Mouse (Mus musculus) E14TG2a.4 (cell line): ENCODE results near the gene Wfdc1.

Experiments
- CTCF ChIP-seq: conservative IDR thresholded peaks from 2 replicates; pipeline ENCODE4 v1.5.1; 2014; ENCODE audit warnings: low read length
- NANOG ChIP-seq: IDR thresholded peaks from 2 replicates; pipeline ENCODE4 v1.6.1; 2014; ENCODE audit warnings: borderline replicate concordance, low read length, mixed read lengths

DNA sequence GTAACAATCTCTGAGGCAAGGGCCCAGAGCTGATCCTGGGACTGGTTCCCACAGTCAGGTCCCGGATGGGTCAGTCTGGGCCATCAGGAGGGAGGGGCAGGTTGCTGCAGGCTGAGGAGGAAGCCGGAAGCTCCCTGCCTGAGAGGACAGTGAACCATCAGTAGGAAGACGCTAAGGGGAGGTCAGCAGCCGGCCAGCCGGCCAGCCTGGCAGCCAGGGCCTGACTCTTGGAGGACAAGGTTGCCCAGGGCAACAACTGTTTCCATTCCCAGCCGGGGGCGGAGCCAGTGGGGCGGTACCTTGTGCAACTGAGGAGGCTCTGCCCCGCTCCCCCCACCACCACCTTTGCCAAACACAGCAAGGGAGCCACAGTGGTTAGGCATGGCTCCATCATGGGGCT, 5.1 kb upstream of the Wfdc1 start:
- no peak for TF ChIP-seq CTCF
- TF ChIP-seq NANOG, result no peak
